Mouse (Mus musculus) pancreas, adult 10 weeks (tissue): ENCODE data around the gene Apln. TPM values are rescaled to one million over a fixed set of nuclear protein-coding genes. Genes with fewer than 3 reads are reported as not detected.

ENCODE experiments used
- polyA plus RNA-seq: library from polyadenylated mRNA; stranded (reverse); fragments of 350-450 nt; fragmentation: Illumina TruSeq; extraction: RNeasy Lipid Tissue Mini Kit (QIAGEN cat#74804); gene quantifications from one replicate; pipeline ENCODE4 v1.2.3, GENCODE M21; 2015; ENCODE audit warnings: low read depth, low replicate concordance; ENCODE audit not compliant: insufficient read depth

The Apln gene
- polyA plus RNA-seq = 1.1 TPM

GRCm38 (mm10) chrX:48034144-48035113, at the start of gene Apln:
Gene Apln, minus strand, starts transcription at chrX:48034853.

Other genes with a start within 250 kb of the Apln start
- 2.0 TPM for gene Smarca1, start 141.9 kb downstream of the Apln start, polyA plus RNA-seq
- gene Ocrl, start 122.5 kb downstream of the Apln start, polyA plus RNA-seq = 12.2 TPM
- 3.3 TPM for gene Xpnpep2, start 73.9 kb upstream of the Apln start, polyA plus RNA-seq
- 0.89 TPM for gene Sash3, start 111.6 kb upstream of the Apln start, polyA plus RNA-seq
- 5.3 TPM for gene Zdhhc9, start 174.0 kb upstream of the Apln start, polyA plus RNA-seq
- 6.9 TPM for gene Utp14a, start 222.0 kb upstream of the Apln start, polyA plus RNA-seq